Mouse (Mus musculus) heart, embryonic 16.5 days (tissue): ENCODE measurements at regions not wholly inside any gene's neighbourhood (a gene's known extent, or its start where the extent isn't known, plus 50 kb on each side); places are given as distances from the start of the nearest gene placed in this dataset.
A peak's percentile ranks its signal among the peaks of the same experiment; 100 is the strongest.

Experiments used
- ATAC-seq: fragments of 200-750 bp; cut with Nextera tagmentation; replicated peaks from 2 replicates; pipeline ENCODE4 v1.8.0; 2017; ENCODE audit warnings: moderate number of reproducible peaks; ENCODE audit not compliant: insufficient read depth, low FRiP score; ENCODE audit errors: extremely low read depth
- H3K27ac ChIP-seq: fragments of 300-500 bp; sonication (generic); 2 replicates; pipeline ENCODE4 v1.5.1; 2014; ENCODE audit warnings: mild to moderate bottlenecking, low read length, control low read depth, moderate library complexity
- H3K27me3 ChIP-seq: fragments of 300-500 bp; sonication (generic); 2 replicates; pipeline ENCODE4 v1.6.1; 2014; ENCODE audit warnings: low read length, mixed read lengths; ENCODE audit not compliant: control insufficient read depth, insufficient read depth
- H3K36me3 ChIP-seq: fragments of 300-500 bp; sonication (generic); 2 replicates; pipeline ENCODE4 v1.6.1; 2014; ENCODE audit not compliant: control insufficient read depth, insufficient read depth
- H3K4me1 ChIP-seq: fragments of 300-500 bp; sonication (generic); 2 replicates; pipeline ENCODE4 v1.6.1; 2014; ENCODE audit warnings: low read length, mixed read lengths; ENCODE audit not compliant: control insufficient read depth, insufficient read depth
- H3K4me2 ChIP-seq: fragments of 300-500 bp; sonication (generic); 2 replicates; pipeline ENCODE4 v1.6.1; 2014; ENCODE audit warnings: low read depth, mild to moderate bottlenecking, control low read depth, low read length
- H3K4me3 ChIP-seq: fragments of 300-500 bp; sonication (generic); 2 replicates; pipeline ENCODE4 v1.5.1; 2014; ENCODE audit warnings: mild to moderate bottlenecking, control low read depth, low read length
- H3K9ac ChIP-seq: fragments of 300-500 bp; sonication (generic); 2 replicates; pipeline ENCODE4 v1.6.1; 2014; ENCODE audit warnings: low read length, control low read depth
- H3K9me3 ChIP-seq: fragments of 300-500 bp; sonication (generic); replicated peaks from 2 replicates; pipeline ENCODE4 v1.6.1; 2016; ENCODE audit warnings: low read length; ENCODE audit not compliant: control insufficient read depth
- WGBS: fragments of 180-500 bp; shearing (Covaris S2); extraction: QIAGEN DNeasy Blood & Tissue Kit; methylation state at CpG from one replicate; pipeline ENCODE4 v1.1.7; 2014; 5-methylcytosine and 5-hydroxymethylcytosine counted together

- H3K9me3 ChIP-seq, result no peaks in the 10 kb centered on the region; the same call in 1 of the 2 replicates
- H3K4me2 ChIP-seq, result no peak overlapping the region
- no peak overlapping the region for H3K27ac ChIP-seq
- H3K9ac ChIP-seq, result no peak overlapping the region
- ATAC-seq, result no peak
- no peaks in the 10 kb centered on the region for H3K36me3 ChIP-seq
- H3K4me3 ChIP-seq, result no peak overlapping the region
- no peaks in the 10 kb centered on the region for H3K27me3 ChIP-seq
- H3K4me1 ChIP-seq, result no peaks in the 10 kb centered on the region
- WGBS, result 96% methylated on average over 2 of the region's 2 CpGs
Measured at GRCm38 (mm10) chr11:63769738-63770137, 152.4 kb downstream of the Hs3st3b1 start.

GRCm38 (mm10) chr11:63775382-63775781 lies 146.7 kb downstream of the Hs3st3b1 start:
- Histone ChIP-seq H3K4me1 (no peaks in the 10 kb centered on the region), H3K9me3 (no peaks in the 10 kb centered on the region), H3K27me3 (no peaks in the 10 kb centered on the region), H3K4me3 (no peak overlapping the region), H3K9ac (no peak overlapping the region), H3K4me2 (no peak overlapping the region), H3K36me3 (no peaks in the 10 kb centered on the region), H3K27ac (no peak overlapping the region)
- ATAC-seq, result no peak
- 53% methylated on average over 6 of the region's 6 CpGs for WGBS

DNA sequence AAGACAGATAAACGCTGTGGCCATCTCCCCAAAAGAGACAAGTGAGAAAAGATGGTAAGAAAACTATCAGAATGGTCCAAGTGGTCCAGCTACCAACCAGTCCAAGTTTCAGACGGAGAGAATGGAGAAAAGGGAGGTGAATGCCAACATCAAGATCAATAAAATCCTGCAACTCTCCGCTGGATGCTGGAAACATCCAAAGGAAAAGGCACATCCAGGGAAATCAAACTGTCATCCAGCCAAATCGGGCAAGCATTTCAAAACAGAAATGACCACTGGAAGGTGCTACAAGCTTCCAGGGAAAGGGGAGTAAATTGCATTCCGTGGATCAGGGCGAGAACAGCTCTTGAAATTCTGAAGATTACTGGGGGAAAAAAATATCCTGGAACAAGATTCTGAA lies 142.7 kb downstream of the Hs3st3b1 start:
- no peaks in the 10 kb centered on the region for H3K27me3 ChIP-seq
- H3K36me3 ChIP-seq, result no peaks in the 10 kb centered on the region
- no peak overlapping the region for H3K4me2 ChIP-seq
- no peak overlapping the region for H3K4me3 ChIP-seq
- H3K4me1 ChIP-seq, result no peaks in the 10 kb centered on the region
- 57% methylated on average over 6 of the region's 6 CpGs for WGBS
- no peak overlapping the region for H3K9ac ChIP-seq
- H3K27ac ChIP-seq, result no peak overlapping the region
- no peaks in the 10 kb centered on the region for H3K9me3 ChIP-seq
- ATAC-seq, result no peak

DNA sequence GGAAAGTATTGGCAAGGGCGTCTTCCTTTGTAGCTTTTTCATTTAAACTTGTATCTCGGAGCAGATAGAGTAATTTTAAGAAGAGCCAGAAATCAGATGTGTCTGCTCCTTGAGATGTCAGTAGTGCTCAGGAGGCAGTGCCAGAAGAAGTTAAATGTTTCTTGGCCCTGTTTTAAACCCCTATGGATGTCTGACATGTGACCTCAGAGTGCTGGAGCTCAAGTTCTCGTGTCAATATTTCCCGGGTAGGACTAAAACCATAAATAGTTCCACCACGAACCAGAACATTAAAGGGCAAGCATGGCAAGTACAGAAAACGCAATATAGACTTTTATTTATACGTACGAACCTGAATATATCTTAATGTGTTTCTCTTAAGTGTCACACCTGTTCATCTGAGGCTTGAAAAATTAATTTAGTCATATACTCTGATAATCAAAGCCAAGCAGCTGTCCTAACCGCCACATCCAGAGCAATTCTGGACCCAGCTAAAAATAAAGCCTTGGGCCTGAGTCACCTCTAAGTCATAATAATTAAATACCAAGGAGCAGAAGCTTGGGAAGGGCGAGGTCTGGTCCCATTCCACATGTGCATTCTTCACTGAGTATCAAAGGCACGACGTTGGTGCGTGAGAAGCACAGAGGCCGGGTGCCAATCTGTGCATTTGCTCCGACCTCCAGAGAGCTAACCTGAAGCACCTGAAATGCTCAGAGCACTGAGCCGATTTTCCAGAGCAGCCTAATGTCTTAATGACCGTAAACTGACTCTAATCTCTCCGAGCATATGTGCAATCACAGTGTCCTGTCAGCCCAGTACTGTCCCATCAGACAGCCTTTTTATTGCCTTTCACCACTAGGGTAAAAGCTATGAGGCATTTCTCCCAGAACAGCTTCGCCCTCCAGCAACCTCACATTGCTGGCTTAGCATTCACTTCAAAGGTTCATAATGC lies 139.8 kb downstream of the Hs3st3b1 start:
- Histone ChIP-seq H3K9ac (no peak overlapping the region), H3K27ac (no peak overlapping the region), H3K4me2 (no peak overlapping the region), H3K27me3 (no peaks in the 10 kb centered on the region), H3K4me3 (no peak overlapping the region), H3K36me3 (no peaks in the 10 kb centered on the region), H3K9me3 (no peaks in the 10 kb centered on the region), H3K4me1 (no peaks in the 10 kb centered on the region)
- 79% methylated on average over 19 of the region's 19 CpGs for WGBS
- ATAC-seq, result no peak

GRCm38 (mm10) chr11:63785281-63785886 lies 136.7 kb downstream of the Hs3st3b1 start:
- H3K4me2 ChIP-seq, result no peak overlapping the region
- WGBS, result 52% methylated on average over 8 of the region's 8 CpGs
- H3K4me3 ChIP-seq, result no peak overlapping the region
- H3K9me3 ChIP-seq, result no peaks in the 10 kb centered on the region
- no peak overlapping the region for H3K9ac ChIP-seq
- ATAC-seq, result no peak
- H3K4me1 ChIP-seq, result peaks cover 4% of the 10 kb centered on the region; the same call in 1 of the 2 replicates
- no peak overlapping the region for H3K27ac ChIP-seq
- H3K27me3 ChIP-seq, result no peaks in the 10 kb centered on the region
- no peaks in the 10 kb centered on the region for H3K36me3 ChIP-seq

GRCm38 (mm10) chr11:63785965-63786364 lies 136.1 kb downstream of the Hs3st3b1 start:
- Histone ChIP-seq H3K4me3 (no peak overlapping the region), H3K9ac (no peak overlapping the region), H3K27me3 (no peaks in the 10 kb centered on the region), H3K4me2 (no peak overlapping the region), H3K9me3 (no peaks in the 10 kb centered on the region), H3K27ac (no peak overlapping the region), H3K4me1 (peaks cover 7% of the 10 kb centered on the region), H3K36me3 (no peaks in the 10 kb centered on the region)
- 64% methylated on average over 4 of the region's 4 CpGs for WGBS
- ATAC-seq, result no peak

DNA sequence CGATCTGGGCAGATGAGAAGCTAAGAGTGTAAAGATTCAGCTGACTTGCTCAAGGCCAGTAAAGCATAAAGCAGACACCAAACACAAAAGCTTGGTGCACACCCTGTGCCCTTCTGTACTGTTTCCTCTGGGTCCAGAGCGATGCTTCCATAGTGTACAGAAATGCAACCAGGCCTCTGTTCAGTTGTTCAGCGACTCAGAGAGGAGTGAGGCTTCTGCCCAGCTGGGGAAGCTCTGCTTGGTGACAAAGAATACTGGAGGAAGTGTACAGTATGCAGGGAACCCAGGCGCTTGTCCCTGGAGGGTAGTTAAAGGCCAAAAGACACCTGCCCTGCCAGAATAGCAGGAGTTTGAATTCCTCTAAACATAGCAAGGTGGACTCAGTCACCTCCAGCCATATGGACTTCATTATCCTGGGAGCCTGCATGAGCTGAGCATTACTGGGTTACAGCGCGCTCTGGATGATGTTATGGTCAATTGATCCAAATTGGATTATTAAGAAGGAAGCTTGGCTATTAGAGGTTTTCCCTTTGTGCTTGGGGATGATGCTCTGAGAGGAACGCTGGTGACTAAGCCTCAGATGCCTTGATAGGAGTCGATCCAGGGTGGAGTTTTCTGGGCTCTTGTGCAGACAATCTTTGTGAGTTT lies 132.5 kb downstream of the Hs3st3b1 start:
- 62% methylated on average over 8 of the region's 8 CpGs for WGBS

GRCm38 (mm10) chr11:63791004-63791862 lies 130.9 kb downstream of the Hs3st3b1 start:
- H3K9me3 ChIP-seq, result no peaks in the 10 kb centered on the region
- H3K4me1 ChIP-seq, result peaks cover 12% of the 10 kb centered on the region
- no peak overlapping the region for H3K9ac ChIP-seq
- 39% methylated on average over 13 of the region's 13 CpGs for WGBS
- no peak for ATAC-seq
- H3K4me2 ChIP-seq, result 0 out of 2 replicates have a peak overlapping the region, but pooled peaks have one; percentile 1
- H3K4me3 ChIP-seq, result no peak overlapping the region
- no peaks in the 10 kb centered on the region for H3K27me3 ChIP-seq
- no peaks in the 10 kb centered on the region for H3K36me3 ChIP-seq
- H3K27ac ChIP-seq, result no peak overlapping the region

More for the DNA sequence above, 132.5 kb downstream of the Hs3st3b1 start:
- Histone ChIP-seq H3K4me1 (peaks cover 12% of the 10 kb centered on the region), H3K27ac (no peak overlapping the region), H3K9ac (no peak overlapping the region), H3K4me3 (no peak overlapping the region), H3K4me2 (no peak overlapping the region), H3K9me3 (no peaks in the 10 kb centered on the region), H3K36me3 (no peaks in the 10 kb centered on the region), H3K27me3 (no peaks in the 10 kb centered on the region)
- ATAC-seq, result no peak
